Mouse (Mus musculus) granulocyte monocyte progenitor cell, adult 5-6 weeks (primary cell): ENCODE data around the gene Rnase9. TPM values are rescaled to one million over a fixed set of nuclear protein-coding genes. Genes with fewer than 3 reads are reported as not detected.

ENCODE experiments used
- ATAC-seq: replicated peaks from 2 replicates; pipeline ENCODE4 v1.8.0; 2016; ENCODE audit warnings: mild to moderate bottlenecking, moderate TSS enrichment, inconsistent platforms; ENCODE audit not compliant: poor library complexity, severe bottlenecking
- total RNA-seq, 2 experiments: library from RNA; stranded (forward) in 1 of 2; stranded (reverse) in 1 of 2; fragments of 200-712, 200-1000 nt in 1 of 2; fragments of >200 nt in 1 of 2; fragmentation: Nextera tagmentation in 1 of 2; gene quantifications; 2 replicates each; pipeline ENCODE4 v1.2.3; 2014 to 2017

Rnase9 gene
- total RNA-seq (2014; fragmentation: Nextera tagmentation) (not detected in 2 replicates), total RNA-seq (2017) (not detected in 2 replicates)

DNA sequence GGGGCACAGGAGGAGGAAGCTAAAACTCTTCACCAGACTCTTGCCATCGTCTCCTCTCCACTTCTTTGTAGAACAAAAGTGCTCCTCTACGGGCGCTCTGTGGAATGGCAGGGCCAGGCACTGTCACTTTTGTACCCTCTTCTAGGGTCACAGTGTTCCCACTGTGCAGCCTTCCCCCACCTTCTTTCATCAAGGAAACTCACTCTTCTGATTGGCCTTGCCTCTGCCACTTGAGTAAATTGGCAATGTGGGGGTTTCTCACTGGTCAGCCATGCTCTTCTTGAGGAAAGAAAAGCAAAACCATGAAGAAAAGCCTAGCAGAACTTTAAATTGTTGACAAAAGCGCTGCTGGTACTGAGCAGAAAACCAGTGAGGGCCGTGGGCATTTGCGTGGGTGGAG is at the start of gene Rnase9:
TSS of gene Rnase9 (minus strand) at position 101 of the 400 bp plus-strand sequence.
- ATAC-seq, result no peak

DNA sequence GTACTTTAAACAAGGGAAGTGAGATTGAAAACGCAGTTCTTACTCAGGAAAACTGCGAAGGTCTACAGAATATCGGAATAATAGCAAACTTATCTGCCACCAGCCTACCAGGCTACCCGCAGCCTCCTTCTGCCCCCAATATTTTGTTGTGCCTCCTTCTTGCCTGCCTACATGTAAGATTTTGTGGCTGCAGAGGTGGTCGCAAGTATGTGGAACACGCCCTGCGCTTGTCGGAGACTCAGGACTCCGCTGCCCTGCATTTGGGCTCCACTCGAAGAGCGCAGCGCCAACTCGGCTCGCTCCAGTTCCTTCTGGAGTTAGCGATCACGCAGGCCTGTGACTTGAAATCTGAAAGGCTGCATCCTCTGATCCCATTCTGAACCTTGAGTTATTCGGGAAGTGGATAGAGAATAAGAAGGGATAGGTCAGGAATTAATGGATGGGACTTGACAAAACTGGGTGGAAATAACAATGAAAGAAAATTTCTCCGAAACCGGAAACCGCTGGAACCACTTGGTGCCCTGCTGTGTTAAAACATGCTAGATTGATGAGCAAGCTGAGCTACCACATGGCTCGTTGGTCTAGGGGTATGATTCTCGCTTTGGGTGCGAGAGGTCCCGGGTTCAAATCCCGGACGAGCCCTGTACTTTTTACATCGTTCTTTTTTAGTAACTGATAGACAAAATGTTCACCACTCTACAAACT is 48.6 kb upstream of the Rnase9 start:
- 0 out of 2 replicates have a peak, but pooled peaks have one; percentile 10 for ATAC-seq

DNA sequence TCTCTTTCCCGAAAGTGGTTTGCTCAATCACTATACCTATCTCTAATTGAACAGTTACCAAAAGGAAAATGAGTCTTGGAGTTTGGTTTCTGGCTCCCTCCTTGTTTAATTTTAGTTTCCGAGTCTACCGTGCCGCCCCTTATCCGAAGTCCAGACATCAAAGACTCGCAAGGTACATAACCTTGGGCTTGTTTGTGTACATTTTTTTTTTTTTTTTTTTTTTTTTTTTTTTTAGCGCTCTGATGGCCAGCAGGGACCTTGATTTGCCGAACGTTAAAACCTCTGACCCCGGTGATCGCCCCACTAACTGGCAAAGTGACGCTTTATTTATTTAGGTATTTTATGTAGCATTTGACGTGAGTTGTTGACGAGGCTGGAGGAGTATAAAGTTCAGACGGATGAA is 48.0 kb upstream of the Rnase9 start:
- no peak for ATAC-seq

GRCm38 (mm10) chr14:51088970-51089673 is 47.5 kb upstream of the Rnase9 start:
- ATAC-seq, result peak; percentile 68

DNA sequence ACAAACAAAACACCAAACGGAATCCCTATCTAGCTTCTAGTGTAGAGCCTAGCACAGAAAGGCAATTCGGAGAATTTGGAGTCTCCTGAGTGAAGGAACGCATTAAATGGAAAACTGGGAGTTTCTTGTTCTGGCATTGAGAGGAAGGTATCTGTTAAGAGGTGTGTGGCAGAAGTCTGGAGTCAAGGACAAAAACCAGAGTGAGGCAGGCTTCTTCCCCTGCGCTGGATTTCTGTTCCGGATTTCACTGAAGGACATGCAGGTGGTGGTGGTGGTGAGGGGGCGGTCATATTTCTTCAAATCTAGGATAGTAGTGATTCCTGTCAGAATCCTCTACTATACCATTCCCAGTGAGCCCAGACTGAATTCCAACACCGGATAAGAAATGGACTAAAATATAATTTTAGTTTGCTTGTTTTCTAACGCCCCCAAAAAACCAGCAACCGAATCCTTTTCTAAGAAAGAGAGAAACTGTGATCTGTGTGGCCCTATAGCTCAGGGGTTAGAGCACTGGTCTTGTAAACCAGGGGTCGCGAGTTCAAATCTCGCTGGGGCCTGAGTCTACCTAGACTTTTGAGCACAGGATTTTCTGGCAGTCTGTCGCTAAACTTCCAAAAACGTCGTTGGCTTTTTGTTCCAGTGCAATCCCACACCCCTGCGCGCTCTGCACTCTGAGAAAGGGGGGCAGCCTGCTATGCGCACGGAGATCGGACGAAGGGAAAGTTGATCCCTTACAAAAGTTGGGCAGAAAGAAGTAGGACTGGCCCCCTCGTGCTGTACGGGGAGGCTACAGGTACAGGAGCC is 46.7 kb upstream of the Rnase9 start:
- ATAC-seq, result peak; percentile 19

- ATAC-seq, result no peak
Measured at GRCm38 (mm10) chr14:51087762-51088161, 46.1 kb upstream of the Rnase9 start.

- no peak for ATAC-seq
Measured at GRCm38 (mm10) chr14:51085911-51086310, 44.2 kb upstream of the Rnase9 start.

- ATAC-seq, result no peak
Measured at GRCm38 (mm10) chr14:51085086-51085485, 43.4 kb upstream of the Rnase9 start.

DNA sequence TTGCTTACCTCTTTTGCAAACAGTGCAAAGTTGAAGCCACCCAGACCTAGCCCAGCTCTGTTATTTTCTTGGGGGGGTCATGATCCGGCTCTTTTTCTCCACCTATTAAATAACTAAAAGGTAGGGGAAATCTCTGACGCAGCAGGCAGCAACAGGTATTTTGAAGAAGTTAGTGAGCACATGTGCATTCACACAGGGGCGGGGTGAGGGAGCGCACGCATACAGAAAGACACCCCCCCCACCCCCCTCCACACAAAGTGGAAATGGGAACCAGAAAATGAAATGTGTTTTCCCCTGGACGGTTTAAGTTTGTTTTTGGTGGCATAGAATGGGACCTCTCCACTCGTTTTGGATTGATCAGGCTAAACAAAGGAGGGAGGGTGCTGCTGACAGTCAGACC is 42.1 kb upstream of the Rnase9 start:
- ATAC-seq, result peak; percentile 36

DNA sequence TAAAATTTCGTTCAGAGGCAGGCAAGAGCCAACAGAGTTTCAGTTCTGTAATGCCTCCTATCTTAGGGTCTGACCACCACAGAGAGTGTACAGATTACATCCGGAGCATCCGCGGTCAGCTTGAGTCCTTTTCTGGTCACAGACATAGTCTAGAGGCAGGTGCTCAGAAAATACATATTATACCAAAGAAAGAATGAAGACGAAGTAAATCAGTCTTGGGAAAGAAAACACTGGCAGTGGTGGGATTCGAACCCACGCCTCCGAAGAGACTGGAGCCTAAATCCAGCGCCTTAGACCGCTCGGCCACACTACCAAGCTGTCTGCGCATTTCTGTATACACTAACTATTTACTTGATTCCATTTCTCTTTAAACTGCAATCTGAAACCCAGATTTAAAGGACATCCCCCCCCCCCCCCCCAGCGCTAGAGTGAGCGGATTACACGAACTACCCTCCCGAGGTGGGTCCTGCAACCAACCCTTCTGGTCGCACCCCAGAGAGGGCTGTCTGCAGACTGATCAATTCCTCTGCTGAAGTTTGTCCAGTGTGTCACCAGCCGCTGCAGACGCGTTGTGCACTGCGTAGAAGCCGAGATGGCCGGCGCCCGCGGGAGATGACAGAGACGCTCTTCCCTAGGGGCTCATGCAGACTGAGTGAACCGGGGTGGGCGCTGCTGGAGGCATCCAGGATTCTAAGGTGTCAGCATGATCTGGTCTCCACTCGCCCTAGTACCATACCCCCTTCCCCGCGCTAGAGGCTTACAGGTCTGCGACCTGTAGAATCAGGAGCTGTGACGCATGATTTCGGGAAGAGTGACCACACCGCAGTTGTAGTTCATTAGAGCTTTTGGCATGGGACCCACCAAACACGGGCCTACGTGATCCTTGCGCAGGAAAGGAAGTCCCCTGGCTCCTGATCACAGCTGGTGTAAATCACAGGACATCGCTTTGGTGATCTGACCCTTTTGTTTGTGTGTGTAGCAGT is 41.2 kb upstream of the Rnase9 start:
- ATAC-seq, result peak; percentile 75

GRCm38 (mm10) chr14:51081035-51081434 is 39.4 kb upstream of the Rnase9 start:
- no peak for ATAC-seq

GRCm38 (mm10) chr14:51079180-51079579 is 37.5 kb upstream of the Rnase9 start:
- ATAC-seq, result no peak

GRCm38 (mm10) chr14:51074335-51074734 is 32.7 kb upstream of the Rnase9 start, which contains the start of gene Olfr750:
TSS of gene Olfr750 (minus strand) at chr14:51074435.
- no peak for ATAC-seq

GRCm38 (mm10) chr14:51069617-51070016 is 27.9 kb upstream of the Rnase9 start:
- ATAC-seq, result peak; percentile 29; the same call in 1 of the 2 replicates

DNA sequence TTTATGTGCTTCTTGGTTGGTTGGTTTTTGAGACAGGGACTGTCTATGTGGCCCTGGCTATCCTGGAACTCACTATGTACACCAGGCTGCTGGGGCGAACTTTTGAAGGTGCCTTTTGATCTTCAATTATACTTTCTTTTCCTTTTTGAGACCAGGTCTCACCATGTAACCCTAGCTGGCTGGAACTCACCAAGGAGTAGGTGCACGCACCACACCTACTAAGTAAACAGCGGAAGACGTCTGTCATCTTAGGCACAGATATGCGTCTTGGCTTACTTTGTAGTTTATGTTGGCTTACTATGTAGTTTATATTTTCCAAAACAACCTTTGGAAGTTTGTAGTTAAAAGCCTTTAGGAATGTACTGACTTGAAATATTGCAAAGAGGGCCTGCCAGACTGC is 27.3 kb upstream of the Rnase9 start:
- no peak for ATAC-seq

GRCm38 (mm10) chr14:51060761-51061160 is 19.1 kb upstream of the Rnase9 start:
- ATAC-seq, result no peak

DNA sequence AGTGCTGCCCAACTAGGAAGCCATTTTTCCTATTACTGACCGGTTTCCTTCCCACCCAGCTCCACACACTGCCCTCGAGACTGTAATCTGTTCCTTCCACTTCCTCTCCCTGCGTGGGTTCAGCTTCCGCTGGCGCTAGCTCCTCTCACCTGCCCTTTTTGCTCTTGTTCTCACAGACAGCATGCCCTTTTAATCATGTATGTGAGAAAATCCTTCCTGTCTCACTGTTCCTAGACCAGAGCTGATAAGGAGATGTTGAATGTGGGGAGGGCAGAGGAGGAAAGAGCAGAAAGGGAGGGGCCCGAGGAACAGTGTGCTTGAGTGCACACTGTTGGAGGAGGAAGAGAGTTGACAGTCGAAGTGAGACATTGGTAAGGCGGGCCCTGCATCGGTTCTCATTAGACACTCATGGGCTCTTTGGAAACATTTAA is 15.7 kb upstream of the Rnase9 start, which contains the start of gene Rnase12:
TSS of gene Rnase12 (minus strand) at position 261 of the 431 bp plus-strand sequence.
- peak; percentile 55 for ATAC-seq

- ATAC-seq, result peak; percentile 70
Measured at GRCm38 (mm10) chr14:51054243-51055237, 12.9 kb upstream of the Rnase9 start.
